Mouse (Mus musculus): ENCODE data around the gene Parg.

- TF ChIP-seq POLR2A (IDR thresholded peaks at IDR 0.05; ENCODE audit: low read depth, low read length) (no peak), MYC (IDR thresholded peaks at IDR 0.05; ENCODE audit: low read depth, low read length) (no peak), CTCF (conservative IDR thresholded peaks at IDR 0.05 in 1 of 2, IDR thresholded peaks at IDR 0.05 in 1 of 2; ENCODE audit: low read depth in 2 of 2, low read length in 2 of 2) (no peak), TBP (conservative IDR thresholded peaks at IDR 0.05; ENCODE audit: low read depth, low read length) (no peak), CHD1 (IDR thresholded peaks at IDR 0.05; ENCODE audit: low read depth, low read length) (no peak), KAT2A (IDR thresholded peaks at IDR 0.05; ENCODE audit: insufficient replicate concordance, low read length) (no peak), NRF1 (IDR thresholded peaks at IDR 0.05; ENCODE audit: low read depth, low read length) (no peak), CHD2 (IDR thresholded peaks at IDR 0.05; ENCODE audit: low read length) (no peak), MXI1 (IDR thresholded peaks at IDR 0.05; ENCODE audit: low read depth, low read length) (no peak)
Observed at GRCm38 (mm10) chr14:32170137-32170536, 31.6 kb upstream of the Parg start.
